Mouse (Mus musculus): ENCODE measurements around the gene Gramd1b. TPM values are rescaled to one million over a fixed set of nuclear protein-coding genes. Genes with fewer than 3 reads are reported as not detected.
A peak's percentile ranks its signal among the peaks of the same experiment; 100 is the strongest.

Gene Gramd1b
- polyA plus RNA-seq, 1 experiment: 5.4 TPM

DNA sequence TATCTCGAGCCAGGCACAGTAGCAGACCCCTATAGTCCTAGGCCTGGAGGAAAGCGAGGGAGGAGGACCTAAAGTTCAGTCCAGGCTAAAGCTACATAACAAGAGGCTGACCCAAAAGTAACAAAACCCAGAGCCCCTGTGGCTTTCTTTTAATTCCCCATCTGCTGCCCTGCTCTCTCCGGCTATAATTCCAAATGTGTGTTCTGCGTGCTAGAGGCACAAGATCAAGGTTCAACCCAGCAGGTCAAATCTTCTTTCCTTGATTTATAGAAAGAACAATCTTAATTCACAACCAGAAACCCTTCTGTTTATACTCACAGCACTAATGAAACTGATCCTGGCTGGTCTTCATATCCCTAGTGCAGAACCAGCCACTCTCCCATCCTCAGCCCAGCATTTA, 118.9 kb downstream of the Gramd1b start:
- Histone ChIP-seq H3K27ac (replicated peaks; ENCODE audit: low read depth, low read length) (no peak overlapping the region), H3K4me1 (ENCODE audit: control insufficient read depth, insufficient read depth, insufficient read length, low read length) (no peaks in the 10 kb centered on the region), H3K4me3 (ENCODE audit: insufficient read depth, low read depth, low read length) (no peak overlapping the region)

DNA sequence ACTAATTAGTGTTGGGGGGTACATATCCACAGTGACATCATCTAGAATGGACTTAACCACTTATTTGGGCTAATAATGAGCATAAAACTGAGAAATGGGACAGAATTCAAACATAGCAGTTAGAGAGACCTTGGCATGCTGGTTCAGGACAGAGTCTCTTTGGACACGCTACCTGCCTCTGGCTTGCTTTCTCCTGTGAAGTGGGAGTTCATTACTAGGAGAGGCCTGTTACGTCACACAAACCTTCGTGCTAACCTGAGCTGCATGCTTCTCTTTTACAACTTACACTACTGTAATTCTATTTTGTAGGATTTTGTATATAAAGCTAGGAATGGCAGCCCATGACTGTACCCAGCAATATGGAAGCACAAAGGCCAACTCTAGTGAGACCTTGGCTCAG, 120.3 kb downstream of the Gramd1b start:
- H3K4me3 ChIP-seq (ENCODE audit: insufficient read depth, low read depth, low read length): no peak overlapping the region
- H3K27ac ChIP-seq (replicated peaks; ENCODE audit: low read depth, low read length): no peak overlapping the region
- no peaks in the 10 kb centered on the region for H3K4me1 ChIP-seq (ENCODE audit: control insufficient read depth, insufficient read depth, insufficient read length, low read length)

DNA sequence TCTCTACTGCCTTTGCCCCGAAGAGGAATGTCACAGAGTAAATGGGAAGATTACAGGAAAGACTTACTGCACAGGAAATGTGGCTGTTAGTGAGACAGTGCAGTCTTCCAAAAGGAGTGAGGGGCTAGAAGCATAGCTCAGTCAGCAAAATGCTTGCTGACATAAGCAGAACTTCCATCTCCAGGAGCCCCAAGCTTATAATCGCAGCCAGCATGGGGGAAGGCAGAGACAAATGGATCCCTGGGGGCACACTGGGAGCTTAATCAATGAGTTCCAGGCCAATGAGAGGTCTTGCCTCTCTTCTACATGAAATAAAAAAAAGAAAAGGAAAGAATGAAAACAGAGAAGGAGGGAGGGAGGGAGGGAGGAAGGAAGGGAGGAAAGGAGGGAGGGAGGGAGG, 122.1 kb downstream of the Gramd1b start:
- Histone ChIP-seq H3K4me1 (ENCODE audit: control insufficient read depth, insufficient read depth, insufficient read length, low read length) (no peaks in the 10 kb centered on the region), H3K4me3 (ENCODE audit: insufficient read depth, low read depth, low read length) (no peak overlapping the region), H3K27ac (replicated peaks; ENCODE audit: low read depth, low read length) (no peak overlapping the region)

DNA sequence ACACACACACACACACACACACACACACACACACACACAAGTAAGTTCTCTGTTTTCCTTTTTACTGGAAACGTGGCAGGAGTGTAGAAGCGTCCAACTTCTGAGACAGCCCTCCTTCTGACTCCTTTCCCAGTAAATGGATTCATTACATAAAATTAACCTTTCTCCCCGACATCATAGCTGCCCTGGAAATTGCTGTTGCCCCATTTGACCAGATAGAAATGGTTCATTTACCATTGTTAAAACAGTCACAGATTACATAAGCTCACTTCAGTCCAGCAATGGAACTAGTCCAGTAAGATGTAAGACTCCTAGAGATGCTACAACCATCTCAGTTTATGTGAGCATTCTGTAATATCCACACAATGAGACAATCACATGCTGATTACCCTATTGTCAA, 122.8 kb downstream of the Gramd1b start:
- Histone ChIP-seq H3K27ac (replicated peaks; ENCODE audit: low read depth, low read length) (no peak overlapping the region), H3K4me1 (ENCODE audit: control insufficient read depth, insufficient read depth, insufficient read length, low read length) (no peaks in the 10 kb centered on the region), H3K4me3 (ENCODE audit: insufficient read depth, low read depth, low read length) (no peak overlapping the region)

DNA sequence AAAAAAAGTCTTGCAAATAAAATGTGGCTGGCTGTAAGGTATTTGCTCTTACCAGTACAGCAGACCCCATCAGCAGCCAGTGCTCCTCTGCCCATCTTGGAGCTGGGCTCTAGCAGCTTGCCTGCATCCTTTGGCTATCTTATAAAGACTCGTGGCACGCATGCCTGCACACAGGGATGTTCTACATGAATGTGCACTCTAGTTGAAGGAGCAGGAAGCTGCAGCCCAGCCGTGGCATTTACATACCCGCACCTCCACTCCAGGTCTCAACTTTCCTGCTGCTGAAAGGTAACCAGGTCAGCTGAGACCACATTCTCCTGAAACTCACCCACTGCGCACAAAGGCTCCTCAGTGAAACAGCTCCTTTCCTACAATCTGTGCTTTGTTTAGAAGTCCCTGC, 123.3 kb downstream of the Gramd1b start:
- H3K4me1 ChIP-seq (ENCODE audit: control insufficient read depth, insufficient read depth, insufficient read length, low read length): no peaks in the 10 kb centered on the region
- no peak overlapping the region for H3K27ac ChIP-seq (replicated peaks; ENCODE audit: low read depth, low read length)
- H3K4me3 ChIP-seq (ENCODE audit: insufficient read depth, low read depth, low read length): no peak overlapping the region

DNA sequence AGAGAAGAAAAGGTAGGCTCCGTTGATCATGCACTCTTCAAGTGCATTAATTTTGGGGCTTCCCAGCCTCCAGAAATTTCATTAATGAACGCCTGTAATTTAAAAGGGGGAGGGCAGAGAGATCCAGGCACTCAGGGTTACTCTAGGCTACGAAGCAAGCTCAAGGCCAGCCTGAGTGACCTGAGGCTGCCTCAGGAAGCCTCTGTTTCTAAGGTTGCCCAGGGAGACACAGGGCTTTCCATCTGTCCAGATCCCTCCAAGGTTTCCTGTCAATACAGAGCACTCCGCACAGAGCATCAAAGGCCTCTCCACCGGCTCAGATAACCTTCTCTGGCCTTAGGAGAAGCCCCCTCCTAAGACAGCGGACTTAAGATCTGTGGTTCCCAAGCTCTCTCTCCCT, 125.4 kb downstream of the Gramd1b start:
- no peak overlapping the region for H3K4me3 ChIP-seq (ENCODE audit: insufficient read depth, low read depth, low read length)
- no peak overlapping the region for H3K27ac ChIP-seq (replicated peaks; ENCODE audit: low read depth, low read length)
- H3K4me1 ChIP-seq (ENCODE audit: control insufficient read depth, insufficient read depth, insufficient read length, low read length): no peaks in the 10 kb centered on the region

DNA sequence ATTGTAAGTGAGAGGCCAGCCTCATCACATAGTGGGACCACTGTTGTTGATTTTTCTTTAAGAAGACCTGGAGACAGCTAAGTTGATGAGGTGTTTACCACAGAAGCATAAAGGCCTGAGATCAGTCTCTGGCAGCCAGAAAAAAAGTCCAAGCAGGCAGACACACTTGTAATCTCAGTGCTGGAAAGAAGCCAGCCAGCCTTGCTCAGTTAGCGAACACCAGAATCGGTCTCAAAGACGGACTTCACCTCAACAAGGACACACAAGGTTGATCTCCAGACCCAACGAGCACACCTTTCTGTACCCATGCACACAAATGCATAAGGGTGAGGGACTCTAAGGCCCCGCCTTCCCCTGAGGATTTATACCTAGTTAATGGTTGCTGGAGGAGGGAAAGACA, 125.9 kb downstream of the Gramd1b start:
- Histone ChIP-seq H3K27ac (replicated peaks; ENCODE audit: low read depth, low read length) (no peak overlapping the region), H3K4me3 (ENCODE audit: insufficient read depth, low read depth, low read length) (no peak overlapping the region), H3K4me1 (ENCODE audit: control insufficient read depth, insufficient read depth, insufficient read length, low read length) (no peaks in the 10 kb centered on the region)

DNA sequence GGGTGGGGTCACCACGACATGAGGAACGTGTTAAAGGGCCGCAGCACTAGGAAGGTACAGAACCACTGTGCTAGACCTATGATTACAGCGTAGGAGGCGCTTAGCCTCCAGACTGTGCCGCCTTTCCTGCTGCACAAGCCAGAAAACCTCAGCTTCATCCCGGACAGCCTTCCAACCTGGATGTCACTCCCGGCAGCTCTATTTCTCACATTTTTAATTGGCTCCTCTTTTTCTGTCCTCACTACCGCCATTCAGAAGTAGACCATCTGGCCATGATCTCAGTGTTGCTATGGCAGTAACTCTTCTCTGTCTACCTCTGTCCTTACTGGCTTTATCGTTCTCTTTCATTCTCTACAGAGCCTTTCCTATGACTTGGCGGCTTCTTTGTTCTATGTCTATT, 126.5 kb downstream of the Gramd1b start:
- Histone ChIP-seq H3K27ac (replicated peaks; ENCODE audit: low read depth, low read length) (no peak overlapping the region), H3K4me3 (ENCODE audit: insufficient read depth, low read depth, low read length) (no peak overlapping the region), H3K4me1 (ENCODE audit: control insufficient read depth, insufficient read depth, insufficient read length, low read length) (no peaks in the 10 kb centered on the region)

DNA sequence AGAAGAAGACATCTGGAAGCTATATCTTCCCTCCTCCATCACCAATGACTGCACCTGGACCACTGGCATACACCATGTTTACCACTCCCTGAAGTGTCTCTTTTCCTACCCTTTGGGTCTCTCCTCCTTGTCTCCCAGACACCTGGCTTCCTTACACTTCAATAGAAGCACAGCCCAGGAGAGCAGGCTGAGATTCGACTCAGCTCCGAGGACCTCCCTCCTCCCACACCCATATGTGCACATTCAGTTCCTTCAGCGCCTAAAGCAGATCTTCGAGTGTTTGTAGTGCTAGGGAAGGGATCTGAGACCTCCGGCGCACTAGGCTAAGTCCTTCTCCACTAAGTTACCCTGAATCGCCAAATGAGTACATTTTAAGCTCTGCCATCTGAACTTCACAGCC, 127.4 kb downstream of the Gramd1b start:
- Histone ChIP-seq H3K4me1 (ENCODE audit: control insufficient read depth, insufficient read depth, insufficient read length, low read length) (no peaks in the 10 kb centered on the region), H3K4me3 (ENCODE audit: insufficient read depth, low read depth, low read length) (no peak overlapping the region), H3K27ac (replicated peaks; ENCODE audit: low read depth, low read length) (no peak overlapping the region)

DNA sequence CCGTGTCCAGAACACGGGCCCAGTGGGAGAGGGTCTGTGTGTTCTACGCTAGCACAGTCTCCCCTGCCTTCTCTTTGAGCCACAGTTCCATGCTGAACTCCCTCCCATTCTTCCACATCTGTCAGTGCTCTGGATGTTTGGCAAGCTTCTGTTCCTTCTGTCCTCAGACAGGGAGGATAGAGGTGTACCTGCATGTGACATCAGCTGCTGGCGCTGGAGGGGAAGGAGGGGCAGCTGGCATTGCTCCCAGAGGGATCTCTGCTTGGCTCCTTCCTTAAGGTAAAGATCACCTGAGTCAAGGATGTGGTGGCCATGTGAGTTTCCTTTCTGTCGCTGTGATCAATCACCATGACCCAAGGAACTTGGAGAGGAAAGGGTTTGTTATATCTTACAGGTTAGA, 129.4 kb downstream of the Gramd1b start:
- Histone ChIP-seq H3K27ac (replicated peaks; ENCODE audit: low read depth, low read length) (no peak overlapping the region), H3K4me3 (ENCODE audit: insufficient read depth, low read depth, low read length) (no peak overlapping the region), H3K4me1 (ENCODE audit: control insufficient read depth, insufficient read depth, insufficient read length, low read length) (no peaks in the 10 kb centered on the region)

DNA sequence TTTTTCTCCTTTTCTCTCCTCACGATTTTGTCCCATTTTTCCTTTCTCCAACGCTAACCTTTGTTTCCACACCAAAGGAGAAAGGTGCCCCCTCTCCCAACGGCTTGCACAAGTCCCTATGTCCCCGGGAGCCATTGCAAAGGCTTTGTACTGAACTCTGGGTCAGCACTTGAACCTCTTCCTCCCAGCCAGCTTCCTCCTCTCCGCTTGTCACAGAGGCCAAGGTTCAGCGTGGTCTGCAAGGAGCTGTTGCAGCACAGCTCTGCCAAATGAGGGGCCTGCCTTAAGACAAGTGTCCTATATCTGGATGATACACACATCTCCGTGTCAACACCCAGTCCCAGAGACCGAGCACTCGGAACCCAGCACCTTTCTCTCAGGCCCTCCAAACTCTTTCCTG, 130.3 kb downstream of the Gramd1b start:
- no peaks in the 10 kb centered on the region for H3K4me1 ChIP-seq (ENCODE audit: control insufficient read depth, insufficient read depth, insufficient read length, low read length)
- no peak overlapping the region for H3K27ac ChIP-seq (replicated peaks; ENCODE audit: low read depth, low read length)
- H3K4me3 ChIP-seq (ENCODE audit: insufficient read depth, low read depth, low read length): no peak overlapping the region

DNA sequence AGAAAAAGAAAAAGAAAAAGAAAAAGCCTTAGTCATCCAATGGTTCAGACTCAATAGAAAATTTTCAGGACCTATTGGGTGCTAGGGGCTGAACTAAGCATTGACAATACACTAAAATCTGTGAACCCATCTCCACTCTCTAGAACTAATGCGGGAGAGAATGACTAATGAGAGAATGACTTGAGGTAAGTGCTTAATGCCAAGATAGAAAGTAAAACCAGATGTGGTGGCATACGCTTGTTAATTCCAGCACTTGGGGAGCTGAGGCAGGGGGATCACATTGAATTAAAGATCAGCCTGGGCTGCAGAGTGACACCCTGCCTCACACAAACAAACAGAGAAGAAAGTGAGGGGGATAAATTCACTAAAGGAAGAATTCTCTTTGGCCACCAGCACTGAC, 131.0 kb downstream of the Gramd1b start:
- Histone ChIP-seq H3K27ac (replicated peaks; ENCODE audit: low read depth, low read length) (no peak overlapping the region), H3K4me3 (ENCODE audit: insufficient read depth, low read depth, low read length) (no peak overlapping the region), H3K4me1 (ENCODE audit: control insufficient read depth, insufficient read depth, insufficient read length, low read length) (no peaks in the 10 kb centered on the region)

DNA sequence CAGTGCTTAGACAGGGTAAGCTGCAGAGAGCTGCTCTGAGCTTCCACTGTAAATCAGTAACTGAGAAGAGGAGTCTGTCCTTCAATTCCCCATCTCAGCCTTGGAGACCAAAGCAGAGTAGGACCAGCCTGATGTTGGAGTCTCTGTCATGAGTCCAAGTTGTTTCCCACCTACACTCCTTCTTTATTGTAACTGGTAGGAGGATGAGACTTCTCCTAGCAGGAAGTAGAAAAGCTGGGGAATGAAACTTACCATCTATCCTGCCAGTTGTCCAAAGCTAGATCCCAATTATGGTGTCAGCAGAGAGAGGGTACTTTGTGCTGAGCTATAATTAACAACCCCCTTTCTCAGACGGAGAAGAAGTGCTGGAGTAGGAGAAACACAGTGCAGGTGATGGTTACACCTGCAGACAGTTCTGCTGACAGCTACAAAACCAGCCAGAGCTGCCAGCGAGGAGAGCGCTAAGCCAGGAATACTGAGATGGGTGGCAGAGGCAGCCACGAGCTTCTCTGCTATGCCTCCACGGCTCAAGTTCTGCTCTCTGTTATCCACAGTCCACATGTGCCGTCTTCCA, 131.7 kb downstream of the Gramd1b start:
- no peaks in the 10 kb centered on the region for H3K4me1 ChIP-seq (ENCODE audit: control insufficient read depth, insufficient read depth, insufficient read length, low read length)
- H3K27ac ChIP-seq (replicated peaks; ENCODE audit: low read depth, low read length): no peak overlapping the region
- no peak overlapping the region for H3K4me3 ChIP-seq (ENCODE audit: insufficient read depth, low read depth, low read length)

DNA sequence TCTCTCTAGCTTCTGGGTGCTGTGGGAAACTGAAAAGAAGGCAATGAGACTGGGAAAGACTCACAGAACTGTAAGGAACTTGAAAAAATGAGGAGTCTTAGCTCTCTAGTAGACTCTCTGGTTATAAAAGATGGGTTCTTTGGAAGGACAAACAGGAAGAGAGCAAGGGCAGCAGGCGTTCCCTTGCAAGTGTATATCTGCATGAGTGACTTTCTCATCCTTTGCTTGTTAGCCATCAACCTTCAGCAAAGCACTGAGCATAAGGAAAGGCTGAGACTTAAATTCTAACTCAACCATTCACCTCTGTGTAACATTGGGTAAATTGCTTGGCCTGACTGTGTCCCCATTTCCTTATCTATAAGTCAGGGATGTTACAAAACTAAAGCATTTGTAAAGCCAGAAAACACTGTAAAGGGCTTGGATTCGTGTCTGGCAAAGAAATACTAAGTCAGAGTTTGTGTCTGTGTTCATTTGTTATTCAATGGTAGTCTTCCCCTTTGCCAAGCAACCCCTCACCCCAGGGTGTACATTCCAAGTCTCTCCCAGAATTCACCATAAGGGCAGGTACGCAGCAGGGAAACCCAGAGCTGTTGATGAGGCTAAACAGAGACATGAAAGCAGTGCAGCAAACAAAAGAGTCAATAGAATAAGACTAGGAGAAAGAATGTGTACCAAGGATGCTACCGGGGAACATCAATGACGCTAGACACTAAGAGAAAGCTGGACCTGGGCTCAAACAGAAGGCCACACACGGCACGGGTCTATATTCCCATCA, 133.5 kb downstream of the Gramd1b start:
- no peak overlapping the region for H3K27ac ChIP-seq (replicated peaks; ENCODE audit: low read depth, low read length)

DNA sequence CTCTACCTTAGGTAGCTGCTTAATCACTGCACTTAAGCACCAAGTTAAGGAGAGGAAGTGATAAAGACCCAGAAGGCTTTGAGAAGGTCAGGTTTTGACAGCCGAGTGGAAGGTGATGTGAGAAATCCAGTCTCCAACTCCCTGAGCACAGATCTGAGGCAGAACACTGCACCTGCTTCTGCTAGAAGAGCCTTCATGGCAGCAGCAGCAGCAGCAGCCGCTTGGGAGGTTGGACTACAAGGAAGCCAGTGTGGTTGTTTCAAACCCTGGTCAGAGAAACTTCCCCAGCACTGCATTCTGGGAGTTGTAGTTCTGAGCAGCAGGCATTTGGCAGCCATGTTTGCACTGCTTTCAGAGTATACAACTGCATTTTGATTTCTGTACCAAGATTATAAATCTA, 134.1 kb downstream of the Gramd1b start:
- Histone ChIP-seq H3K27ac (replicated peaks; ENCODE audit: low read depth, low read length) (no peak overlapping the region), H3K4me3 (ENCODE audit: insufficient read depth, low read depth, low read length) (peak overlapping the region; percentile 50), H3K4me1 (ENCODE audit: control insufficient read depth, insufficient read depth, insufficient read length, low read length) (no peaks in the 10 kb centered on the region)

More for the DNA sequence above, 133.5 kb downstream of the Gramd1b start:
- Histone ChIP-seq H3K4me1 (ENCODE audit: control insufficient read depth, insufficient read depth, insufficient read length, low read length) (no peaks in the 10 kb centered on the region), H3K4me3 (ENCODE audit: insufficient read depth, low read depth, low read length) (no peak overlapping the region)

DNA sequence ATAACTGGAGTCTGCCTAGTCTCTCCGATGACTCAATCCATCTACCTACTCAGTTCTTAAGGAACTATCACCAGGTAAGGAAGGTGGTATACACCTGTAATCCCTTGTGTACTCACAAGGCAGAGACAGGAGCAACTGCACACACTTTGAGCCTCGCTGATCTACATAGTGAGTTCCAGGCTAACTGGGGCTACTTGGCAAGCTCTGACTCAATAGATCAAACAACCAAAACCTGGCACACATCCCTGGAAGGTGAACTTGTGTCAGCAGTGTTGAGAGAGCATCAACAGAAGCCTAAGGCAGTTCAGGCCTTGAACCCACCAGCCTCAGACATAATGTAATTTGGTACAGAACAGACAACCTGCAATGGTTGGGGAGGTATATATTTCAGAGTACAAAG, 135.0 kb downstream of the Gramd1b start:
- H3K4me1 ChIP-seq (ENCODE audit: control insufficient read depth, insufficient read depth, insufficient read length, low read length): no peaks in the 10 kb centered on the region
- H3K4me3 ChIP-seq (ENCODE audit: insufficient read depth, low read depth, low read length): no peak overlapping the region
- no peak overlapping the region for H3K27ac ChIP-seq (replicated peaks; ENCODE audit: low read depth, low read length)

Data from brown adipose tissue, adult 24 weeks (tissue).